Mouse (Mus musculus) retina, postnatal 7 days (tissue): Measurements from ENCODE around the gene Tdg.
"Not testable (repeated sequence)": the region's sequence is repeated elsewhere in the genome, so short reads cannot be mapped to it uniquely, and the experiment has no call there.

Source experiments
- DNase-seq: peaks from one replicate; pipeline ENCODE4 v3.0.0-alpha.2; 2012; ENCODE audit warnings: low read depth, low spot score

Tdg gene

GRCm38 (mm10) chr10:82629586-82630255 is at the start of gene Tdg:
Gene Tdg, plus strand, starts transcription at chr10:82629828.
- DNase-seq = peak; percentile 83

- DNase-seq = not testable (repeated sequence)
Observed at GRCm38 (mm10) chr10:82589673-82590072, 40.0 kb upstream of the Tdg start.

- DNase-seq = not testable (repeated sequence)
Observed at GRCm38 (mm10) chr10:82594421-82594820, 35.2 kb upstream of the Tdg start.

- DNase-seq = no peak
Observed at GRCm38 (mm10) chr10:82622235-82622634, 7.4 kb upstream of the Tdg start.

GRCm38 (mm10) chr10:82622671-82623552 is 6.7 kb upstream of the Tdg start, which contains the start of gene 1190007I07Rik:
Gene 1190007I07Rik, minus strand, starts transcription at chr10:82623228.
- DNase-seq = peak; percentile 93

- DNase-seq = not testable (repeated sequence)
Observed at GRCm38 (mm10) chr10:82623553-82623932, 6.1 kb upstream of the Tdg start.

GRCm38 (mm10) chr10:82629111-82629585 is 480 bp upstream of the Tdg start:
- no peak for DNase-seq

GRCm38 (mm10) chr10:82630497-82630896 is 869 bp downstream of the Tdg start:
- DNase-seq = no peak

- no peak for DNase-seq
Observed at GRCm38 (mm10) chr10:82631133-82631532, 1.5 kb downstream of the Tdg start.

- no peak for DNase-seq
Observed at GRCm38 (mm10) chr10:82632496-82633280, 3.1 kb downstream of the Tdg start.

GRCm38 (mm10) chr10:82634348-82634747 is 4.7 kb downstream of the Tdg start:
- no peak for DNase-seq

GRCm38 (mm10) chr10:82636321-82636720 is 6.7 kb downstream of the Tdg start:
- no peak for DNase-seq

GRCm38 (mm10) chr10:82639032-82639698 is 9.5 kb downstream of the Tdg start:
- no peak for DNase-seq

GRCm38 (mm10) chr10:82641481-82641880 is 11.9 kb downstream of the Tdg start:
- no peak for DNase-seq

GRCm38 (mm10) chr10:82646083-82646482 is 16.5 kb downstream of the Tdg start:
- no peak for DNase-seq

GRCm38 (mm10) chr10:82647205-82647811 is 17.7 kb downstream of the Tdg start:
- no peak for DNase-seq

- no peak for DNase-seq
Observed at GRCm38 (mm10) chr10:82651221-82651620, 21.6 kb downstream of the Tdg start.

GRCm38 (mm10) chr10:82652625-82653024 is 23.0 kb downstream of the Tdg start:
- no peak for DNase-seq

- DNase-seq = no peak
Observed at GRCm38 (mm10) chr10:82654581-82654980, 25.0 kb downstream of the Tdg start.

- no peak for DNase-seq
Observed at GRCm38 (mm10) chr10:82661820-82662219, 32.2 kb downstream of the Tdg start.
